Mouse (Mus musculus): ENCODE measurements around the gene 2900011O08Rik.

DNA sequence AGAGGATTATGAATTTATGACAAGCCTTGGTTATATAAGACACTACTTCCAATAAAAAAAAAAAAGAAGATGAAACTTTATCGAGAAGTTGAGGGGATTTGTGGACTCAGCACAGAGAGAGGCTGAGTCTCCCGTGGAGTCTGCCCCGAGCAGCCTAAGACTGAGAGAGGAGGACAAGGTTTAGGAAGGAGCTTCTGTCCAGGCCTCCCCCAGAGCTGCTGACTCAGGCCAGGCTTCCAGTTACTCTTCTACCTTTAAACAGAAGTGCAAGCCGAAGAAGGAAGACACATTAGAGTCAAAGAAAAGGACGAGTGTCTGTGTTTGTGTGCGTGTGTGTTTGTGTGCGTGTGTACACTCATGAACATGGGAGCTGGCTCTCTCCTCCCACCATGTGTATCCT is 144.4 kb downstream of the 2900011O08Rik start:
- TF ChIP-seq CTCF (IDR thresholded peaks at IDR 0.05): no peak
- TF ChIP-seq POLR2A (IDR thresholded peaks at IDR 0.05; ENCODE audit: insufficient read depth, low read depth, low read length): no peak
